Mouse (Mus musculus) forebrain, embryonic 11.5 days (tissue): ENCODE results near the gene Appbp2. TPM values are rescaled to one million over a fixed set of nuclear protein-coding genes. Genes with fewer than 3 reads are reported as not detected.

Experiments
- polyA plus RNA-seq: library from polyadenylated mRNA; unstranded; fragments of >200 nt; fragmentation: Nextera tagmentation; extraction: Ambion mirVana; gene quantifications from 2 replicates; pipeline ENCODE4 v1.2.1, GENCODE M21; 2014

Appbp2 gene
- polyA plus RNA-seq, 1 experiment from 2014 or later: 61.3 TPM

Other genes starting within 250 kb of the Appbp2 start
- gene Usp32, start 95.0 kb downstream of the Appbp2 start, polyA plus RNA-seq: 7.9 and 8.0 TPM in 2 replicates
- 0.99 TPM in 1 of 2 replicates, not detected in the other for gene 1700125H20Rik, start 64.7 kb downstream of the Appbp2 start, polyA plus RNA-seq
- 29.6 and 30.4 TPM in 2 replicates for gene Ppm1d, start 76.1 kb upstream of the Appbp2 start, polyA plus RNA-seq
- 17.3 and 17.9 TPM in 2 replicates for gene Bcas3, start 118.0 kb upstream of the Appbp2 start, polyA plus RNA-seq